Mouse (Mus musculus) forebrain, embryonic 13.5 days (tissue): ENCODE measurements around the gene Hsd3b6. TPM values are rescaled to one million over a fixed set of nuclear protein-coding genes. Genes with fewer than 3 reads are reported as not detected.
"Not testable (repeated sequence)": the region's sequence is repeated elsewhere in the genome, so short reads cannot be mapped to it uniquely, and the experiment has no call there.

Source experiments
- ATAC-seq: fragments of 200-750 bp; cut with Nextera tagmentation; 2 replicates; pipeline ENCODE4 v1.8.0; 2017
- H3K27ac ChIP-seq: fragments of 300-500 bp; sonication (generic); 2 replicates; pipeline ENCODE4 v1.5.1; 2015; ENCODE audit warnings: inconsistent platforms, mild to moderate bottlenecking, moderate library complexity
- H3K27me3 ChIP-seq: fragments of 300-500 bp; sonication (generic); 2 replicates; pipeline ENCODE4 v1.6.1; 2015; ENCODE audit warnings: mild to moderate bottlenecking, inconsistent platforms
- H3K36me3 ChIP-seq: fragments of 300-500 bp; sonication (generic); 2 replicates; pipeline ENCODE4 v1.6.1; 2015; ENCODE audit warnings: mild to moderate bottlenecking, inconsistent platforms; ENCODE audit not compliant: poor library complexity, severe bottlenecking
- H3K4me1 ChIP-seq: fragments of 300-500 bp; sonication (generic); 2 replicates; pipeline ENCODE4 v1.6.1; 2015; ENCODE audit warnings: inconsistent platforms
- H3K4me2 ChIP-seq: fragments of 300-500 bp; sonication (generic); 2 replicates; pipeline ENCODE4 v1.6.1; 2015; ENCODE audit warnings: inconsistent platforms, mild to moderate bottlenecking, moderate library complexity
- H3K4me3 ChIP-seq: fragments of 300-500 bp; sonication (generic); 2 replicates; pipeline ENCODE4 v1.5.1; 2015; ENCODE audit warnings: mild to moderate bottlenecking, inconsistent platforms
- H3K9ac ChIP-seq: fragments of 300-500 bp; sonication (generic); 2 replicates; pipeline ENCODE4 v1.6.1; 2015; ENCODE audit warnings: mild to moderate bottlenecking, inconsistent platforms
- H3K9me3 ChIP-seq: fragments of 300-500 bp; sonication (generic); replicated peaks from 2 replicates; pipeline ENCODE4 v1.6.1; 2016; ENCODE audit warnings: inconsistent platforms
- WGBS: fragments of 180-500 bp; shearing (Covaris S2); methylation state at CpG from one replicate; pipeline ENCODE4 v1.1.7; 2015; 5-methylcytosine and 5-hydroxymethylcytosine counted together
- polyA plus RNA-seq: library from polyadenylated mRNA; unstranded; fragments of >200 nt; fragmentation: Nextera tagmentation; extraction: Ambion mirVana; gene quantifications from 2 replicates; pipeline ENCODE4 v1.2.1, GENCODE M21; 2015

Gene Hsd3b6
- polyA plus RNA-seq, result 6.9 and 13.0 TPM in 2 replicates

- WGBS, result 74% methylated on average over 6 of the region's 6 CpGs
- no peaks in the 10 kb centered on the region for H3K4me1 ChIP-seq
- ATAC-seq, result no peak
Observed at GRCm38 (mm10) chr3:98814101-98814670, at the start of gene Hsd3b6. Gene Hsd3b6 (minus strand): TSS chr3:98814443.

DNA sequence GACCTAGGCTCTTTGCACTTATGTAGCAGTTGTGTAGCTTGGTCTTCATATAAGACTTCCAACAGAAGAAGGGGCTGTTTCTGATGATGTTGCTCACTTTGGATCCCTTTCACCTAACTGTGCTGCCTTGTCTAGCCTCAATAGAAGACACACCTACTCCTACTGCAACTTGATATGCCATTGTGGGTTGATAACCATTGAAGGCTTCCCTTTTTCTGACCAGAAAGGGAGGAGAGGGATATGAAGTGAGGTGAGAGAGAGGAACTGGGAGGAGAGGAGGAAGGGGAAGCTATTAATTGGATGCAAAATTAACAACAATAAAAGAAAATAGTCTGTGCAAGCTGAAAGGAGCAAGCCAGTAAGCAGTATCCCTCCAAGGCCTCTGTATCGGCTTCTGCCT, 48.6 kb upstream of the Hsd3b6 start:
- no peak overlapping the region for H3K4me2 ChIP-seq
- H3K9me3 ChIP-seq, result no peaks in the 10 kb centered on the region
- H3K9ac ChIP-seq, result no peak overlapping the region
- no peak for ATAC-seq
- 93% methylated on average over 1 of the region's 1 CpGs for WGBS
- no peaks in the 10 kb centered on the region for H3K4me1 ChIP-seq
- no peak overlapping the region for H3K27ac ChIP-seq
- no peaks in the 10 kb centered on the region for H3K36me3 ChIP-seq
- no peak overlapping the region for H3K4me3 ChIP-seq
- no peaks in the 10 kb centered on the region for H3K27me3 ChIP-seq

More at GRCm38 (mm10) chr3:98814101-98814670, at the start of gene Hsd3b6:
- Histone ChIP-seq H3K9ac (no peak within 1 kb of the TSS), H3K4me2 (no peak within 1 kb of the TSS), H3K4me3 (no peak within 1 kb of the TSS), H3K27ac (no peak within 1 kb of the TSS), H3K27me3 (no peaks in the 10 kb centered on the region), H3K9me3 (no peaks in the 10 kb centered on the region), H3K36me3 (no peaks in the 10 kb centered on the region)

DNA sequence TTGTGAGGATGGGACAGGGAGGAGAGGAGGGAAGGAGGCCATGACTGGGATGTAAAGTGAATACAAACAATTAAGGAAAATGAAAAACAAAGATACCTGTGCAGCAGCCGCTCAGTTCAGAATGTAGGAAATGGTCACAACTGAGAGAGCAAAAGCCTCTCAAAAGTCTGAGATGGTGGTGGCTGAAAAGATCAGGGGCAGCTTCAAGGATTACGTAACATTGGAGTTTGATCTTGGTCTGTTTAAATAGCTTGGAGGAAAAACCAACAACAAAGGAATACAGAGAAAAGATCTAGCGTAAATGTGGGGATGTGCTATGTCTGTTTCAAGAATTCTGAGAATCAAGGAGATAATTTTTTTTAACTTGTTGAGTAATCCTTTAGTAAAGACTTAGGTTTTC, 45.3 kb upstream of the Hsd3b6 start, which contains the start of gene Hsd3b1:
Gene Hsd3b1, minus strand, starts transcription at position 219 of the 400 bp plus-strand sequence.
- H3K9ac ChIP-seq, result no peak within 1 kb of the TSS
- H3K36me3 ChIP-seq, result no peaks in the 10 kb centered on the region
- WGBS, result 85% methylated on average over 3 of the region's 3 CpGs
- H3K4me3 ChIP-seq, result no peak within 1 kb of the TSS
- no peak for ATAC-seq
- H3K27ac ChIP-seq, result no peak within 1 kb of the TSS
- H3K4me1 ChIP-seq, result no peaks in the 10 kb centered on the region
- H3K4me2 ChIP-seq, result no peak within 1 kb of the TSS
- no peaks in the 10 kb centered on the region for H3K9me3 ChIP-seq
- H3K27me3 ChIP-seq, result no peaks in the 10 kb centered on the region

GRCm38 (mm10) chr3:98858051-98858450, 43.8 kb upstream of the Hsd3b6 start:
- Histone ChIP-seq H3K27me3 (no peaks in the 10 kb centered on the region), H3K9me3 (no peaks in the 10 kb centered on the region), H3K4me1 (no peaks in the 10 kb centered on the region), H3K27ac (no peak overlapping the region), H3K9ac (no peak overlapping the region), H3K36me3 (no peaks in the 10 kb centered on the region), H3K4me2 (no peak overlapping the region), H3K4me3 (no peak overlapping the region)
- ATAC-seq, result no peak
- 96% methylated on average over 2 of the region's 2 CpGs for WGBS

DNA sequence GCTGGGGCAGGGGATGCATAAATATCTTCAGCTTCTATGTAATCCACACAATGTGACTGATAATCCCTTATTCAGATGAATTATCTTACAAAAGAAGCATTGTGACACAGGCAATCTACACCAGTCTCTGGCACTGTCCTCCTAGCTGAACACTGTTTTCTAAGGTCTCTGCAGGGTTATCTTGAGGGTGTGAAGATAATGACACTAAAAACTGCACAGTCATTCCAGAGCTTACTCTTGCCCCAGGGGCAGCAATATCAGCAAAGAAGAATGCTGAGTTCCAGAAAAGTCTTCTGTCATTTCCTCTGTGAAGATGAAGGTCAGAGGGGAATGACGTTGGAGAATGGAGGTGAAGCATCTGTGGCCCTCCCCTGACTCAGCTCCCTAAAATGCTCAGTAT, 42.6 kb upstream of the Hsd3b6 start:
- 87% methylated on average over 1 of the region's 1 CpGs for WGBS
- Histone ChIP-seq H3K27me3 (no peaks in the 10 kb centered on the region), H3K9me3 (no peaks in the 10 kb centered on the region), H3K4me1 (no peaks in the 10 kb centered on the region), H3K27ac (no peak overlapping the region), H3K9ac (no peak overlapping the region), H3K4me2 (no peak overlapping the region), H3K4me3 (no peak overlapping the region), H3K36me3 (no peaks in the 10 kb centered on the region)
- ATAC-seq, result no peak

- ATAC-seq, result no peak
Observed at GRCm38 (mm10) chr3:98855160-98855559, 40.9 kb upstream of the Hsd3b6 start.

DNA sequence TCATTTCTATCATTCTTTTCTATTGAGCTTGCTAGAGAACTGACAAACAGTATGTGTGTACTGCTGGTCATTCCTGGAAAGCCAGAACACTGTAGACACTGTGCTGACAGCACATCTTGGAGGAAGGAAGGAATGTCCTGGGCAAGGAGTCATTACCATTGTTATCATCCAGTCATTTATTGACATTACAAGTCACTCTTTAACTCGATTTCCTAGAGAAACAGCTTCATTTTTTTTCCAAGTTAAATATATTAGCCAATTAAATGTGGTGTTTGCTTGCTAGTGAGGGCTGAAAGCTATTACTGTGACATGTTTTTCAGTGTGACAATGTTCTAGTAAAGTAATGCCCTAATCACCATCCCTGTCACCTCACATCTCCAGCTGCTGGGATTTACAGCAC, 39.4 kb upstream of the Hsd3b6 start:
- Histone ChIP-seq H3K9me3 (no peaks in the 10 kb centered on the region), H3K4me2 (no peak overlapping the region), H3K9ac (no peak overlapping the region), H3K27me3 (no peaks in the 10 kb centered on the region), H3K4me3 (no peak overlapping the region), H3K4me1 (no peaks in the 10 kb centered on the region), H3K27ac (no peak overlapping the region), H3K36me3 (no peaks in the 10 kb centered on the region)
- 53% methylated on average over 1 of the region's 1 CpGs for WGBS
- ATAC-seq, result no peak

More at GRCm38 (mm10) chr3:98855160-98855559, 40.9 kb upstream of the Hsd3b6 start:
- Histone ChIP-seq H3K4me1 (no peaks in the 10 kb centered on the region), H3K4me3 (no peak overlapping the region), H3K36me3 (no peaks in the 10 kb centered on the region), H3K9ac (no peak overlapping the region), H3K27ac (no peak overlapping the region), H3K4me2 (no peak overlapping the region), H3K9me3 (no peaks in the 10 kb centered on the region), H3K27me3 (no peaks in the 10 kb centered on the region)
- WGBS, result 90% methylated on average over 3 of the region's 3 CpGs

GRCm38 (mm10) chr3:98853051-98853450, 38.8 kb upstream of the Hsd3b6 start:
- Histone ChIP-seq H3K9me3 (no peaks in the 10 kb centered on the region), H3K27ac (no peak overlapping the region), H3K9ac (no peak overlapping the region), H3K4me2 (no peak overlapping the region), H3K36me3 (no peaks in the 10 kb centered on the region), H3K4me1 (no peaks in the 10 kb centered on the region), H3K4me3 (no peak overlapping the region), H3K27me3 (no peaks in the 10 kb centered on the region)
- WGBS, result 91% methylated on average over 3 of the region's 3 CpGs
- no peak for ATAC-seq

DNA sequence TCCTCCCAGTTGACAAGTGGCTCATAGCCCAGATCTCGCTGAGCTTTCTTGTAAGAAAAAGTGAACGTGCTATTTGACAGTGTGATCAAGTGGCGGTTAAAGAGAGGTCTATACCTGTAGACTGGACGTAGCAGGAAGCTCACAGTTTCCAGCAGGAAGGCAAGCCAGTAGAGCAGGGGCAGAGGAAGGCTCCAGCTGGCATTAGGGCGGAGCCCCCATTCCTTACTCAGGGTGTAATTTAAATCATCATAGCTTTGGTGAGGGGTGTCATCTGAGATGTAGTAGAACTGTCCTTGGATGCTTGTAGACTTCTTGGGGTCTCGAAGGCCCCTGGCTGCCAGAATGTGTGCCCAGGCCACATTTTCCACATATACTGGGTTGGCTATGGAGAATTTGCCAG, 38.4 kb upstream of the Hsd3b6 start:
- 86% methylated on average over 6 of the region's 6 CpGs for WGBS
- no peaks in the 10 kb centered on the region for H3K36me3 ChIP-seq

DNA sequence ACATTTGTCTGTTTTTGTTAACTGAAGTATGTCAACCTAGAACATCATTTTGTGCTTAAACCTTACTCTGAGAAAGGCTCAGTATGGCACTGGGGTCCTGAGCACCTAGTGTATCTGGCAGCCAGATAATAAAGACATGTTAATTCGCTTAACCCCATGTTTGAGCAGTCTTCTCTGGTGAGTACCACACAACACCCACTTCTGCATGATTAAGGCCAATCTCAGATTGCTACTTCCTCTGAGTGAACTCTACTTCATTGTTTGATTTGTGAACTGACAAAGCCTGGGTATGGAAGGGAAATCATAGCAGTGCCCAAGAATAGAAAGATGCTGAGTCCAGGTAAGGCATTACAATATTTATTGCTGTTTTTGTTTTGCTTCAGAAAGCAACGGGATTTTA, 37.6 kb upstream of the Hsd3b6 start:
- 74% methylated on average over 2 of the region's 2 CpGs for WGBS
- H3K4me2 ChIP-seq, result no peak overlapping the region
- H3K36me3 ChIP-seq, result no peaks in the 10 kb centered on the region
- no peaks in the 10 kb centered on the region for H3K9me3 ChIP-seq
- no peak overlapping the region for H3K27ac ChIP-seq
- no peaks in the 10 kb centered on the region for H3K4me1 ChIP-seq
- H3K9ac ChIP-seq, result no peak overlapping the region
- no peaks in the 10 kb centered on the region for H3K27me3 ChIP-seq
- no peak overlapping the region for H3K4me3 ChIP-seq
- no peak for ATAC-seq

More for the DNA sequence above, 38.4 kb upstream of the Hsd3b6 start:
- no peak overlapping the region for H3K9ac ChIP-seq
- H3K27me3 ChIP-seq, result no peaks in the 10 kb centered on the region
- H3K27ac ChIP-seq, result no peak overlapping the region
- no peak overlapping the region for H3K4me3 ChIP-seq
- H3K9me3 ChIP-seq, result no peaks in the 10 kb centered on the region
- H3K4me1 ChIP-seq, result no peaks in the 10 kb centered on the region
- ATAC-seq, result no peak
- no peak overlapping the region for H3K4me2 ChIP-seq

DNA sequence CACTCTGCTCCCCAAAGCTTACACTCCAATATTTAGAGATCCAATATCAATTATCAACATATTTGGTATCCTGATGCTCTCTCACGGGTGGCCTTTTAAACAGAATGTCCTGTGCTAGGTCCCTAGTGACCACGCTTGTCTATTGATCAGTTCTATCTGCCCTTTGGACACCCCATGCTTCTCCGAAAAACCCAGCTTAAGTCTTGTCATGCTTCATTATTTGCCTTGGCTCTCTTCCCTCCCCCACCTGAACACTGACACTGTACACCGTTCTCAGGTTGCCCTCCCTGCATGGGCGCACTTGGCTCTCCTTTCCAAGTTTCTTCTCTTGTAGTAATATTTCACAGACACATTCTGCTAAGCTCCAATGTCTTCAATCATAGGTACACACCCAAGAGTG, 36.0 kb upstream of the Hsd3b6 start:
- WGBS, result 94% methylated on average over 5 of the region's 5 CpGs
- no peak overlapping the region for H3K27ac ChIP-seq
- H3K4me2 ChIP-seq, result no peak overlapping the region
- H3K4me3 ChIP-seq, result no peak overlapping the region
- no peaks in the 10 kb centered on the region for H3K27me3 ChIP-seq
- no peaks in the 10 kb centered on the region for H3K4me1 ChIP-seq
- no peaks in the 10 kb centered on the region for H3K36me3 ChIP-seq
- H3K9me3 ChIP-seq, result no peaks in the 10 kb centered on the region
- no peak overlapping the region for H3K9ac ChIP-seq
- ATAC-seq, result no peak

- Histone ChIP-seq H3K4me3 (no peak overlapping the region), H3K9ac (no peak overlapping the region), H3K36me3 (no peaks in the 10 kb centered on the region), H3K27me3 (no peaks in the 10 kb centered on the region), H3K4me2 (no peak overlapping the region), H3K4me1 (no peaks in the 10 kb centered on the region), H3K9me3 (no peaks in the 10 kb centered on the region), H3K27ac (no peak overlapping the region)
- 80% methylated on average over 1 of the region's 1 CpGs for WGBS
- ATAC-seq, result no peak
Observed at GRCm38 (mm10) chr3:98848898-98849297, 34.7 kb upstream of the Hsd3b6 start.

DNA sequence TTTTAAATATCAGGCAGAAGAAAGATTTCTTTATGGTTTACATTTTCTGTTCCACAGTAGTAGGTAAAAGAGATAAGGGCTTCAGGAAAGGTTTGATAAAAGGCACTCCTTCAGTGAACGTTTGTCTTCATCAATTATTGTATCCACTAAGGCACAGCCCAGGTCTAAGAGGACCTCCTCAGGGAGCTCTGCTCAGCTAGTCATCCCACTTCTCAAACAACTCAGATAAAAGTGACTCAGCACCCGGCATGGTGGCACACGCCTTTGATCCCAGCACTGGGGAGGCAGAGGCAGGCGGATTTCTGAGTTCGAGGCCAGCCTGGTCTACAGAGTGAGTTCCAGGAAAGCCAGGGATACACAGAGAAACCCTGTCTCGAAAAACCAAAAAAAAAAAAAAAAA, 1.6 kb downstream of the Hsd3b6 start:
- H3K27me3 ChIP-seq, H3K9me3 ChIP-seq: not testable (repeated sequence)
- 90% methylated on average over 6 of the region's 6 CpGs for WGBS

More for the DNA sequence above, 1.6 kb downstream of the Hsd3b6 start:
- H3K27ac ChIP-seq, H3K4me1 ChIP-seq, H3K9ac ChIP-seq, H3K36me3 ChIP-seq, H3K4me2 ChIP-seq, H3K4me3 ChIP-seq, ATAC-seq: not testable (repeated sequence)
